Mouse (Mus musculus) T-cell, adult 2 months (primary cell): ENCODE measurements around the gene Cnnm3.
"Not testable (repeated sequence)": the region's sequence is repeated elsewhere in the genome, so short reads cannot be mapped to it uniquely, and the experiment has no call there.

ENCODE experiments used
- DNase-seq: peaks from one replicate; pipeline ENCODE4 v3.0.0; 2022; ENCODE audit warnings: low spot score

Gene Cnnm3

GRCm38 (mm10) chr1:36536397-36536728, 24.7 kb downstream of the Cnnm3 start:
- DNase-seq, result no peak

GRCm38 (mm10) chr1:36536783-36537182, 25.1 kb downstream of the Cnnm3 start, which contains the start of gene Ankrd23:
Gene Ankrd23 (minus strand): TSS chr1:36536883.
- DNase-seq, result not testable (repeated sequence)

- no peak for DNase-seq
Observed at GRCm38 (mm10) chr1:36538727-36539126, 27.1 kb downstream of the Cnnm3 start.

- DNase-seq, result no peak
Observed at GRCm38 (mm10) chr1:36539186-36539585, 27.5 kb downstream of the Cnnm3 start, which contains the start of gene Gm42417. Gene Gm42417 (minus strand): TSS chr1:36539429.

GRCm38 (mm10) chr1:36540132-36540531, 28.5 kb downstream of the Cnnm3 start:
- no peak for DNase-seq

- DNase-seq, result no peak
Observed at GRCm38 (mm10) chr1:36540807-36541206, 29.1 kb downstream of the Cnnm3 start.

- no peak for DNase-seq
Observed at GRCm38 (mm10) chr1:36541844-36542243, 30.2 kb downstream of the Cnnm3 start.

GRCm38 (mm10) chr1:36542925-36543324, 31.3 kb downstream of the Cnnm3 start:
- DNase-seq, result no peak

- no peak for DNase-seq
Observed at GRCm38 (mm10) chr1:36545382-36545781, 33.7 kb downstream of the Cnnm3 start.

- peak; percentile 39 for DNase-seq
Observed at GRCm38 (mm10) chr1:36545845-36546600, 34.4 kb downstream of the Cnnm3 start.

- DNase-seq, result peak; percentile 93
Observed at GRCm38 (mm10) chr1:36546888-36547471, 35.3 kb downstream of the Cnnm3 start, which contains the start of gene Ankrd39. Gene Ankrd39 (minus strand): TSS chr1:36547445.

- DNase-seq, result no peak
Observed at GRCm38 (mm10) chr1:36547981-36548598, 36.4 kb downstream of the Cnnm3 start.

GRCm38 (mm10) chr1:36548771-36549170, 37.1 kb downstream of the Cnnm3 start:
- DNase-seq, result no peak

- no peak for DNase-seq
Observed at GRCm38 (mm10) chr1:36549491-36549890, 37.8 kb downstream of the Cnnm3 start.

- DNase-seq, result no peak
Observed at GRCm38 (mm10) chr1:36550075-36550863, 38.6 kb downstream of the Cnnm3 start.

GRCm38 (mm10) chr1:36551904-36552303, 40.2 kb downstream of the Cnnm3 start:
- no peak for DNase-seq

GRCm38 (mm10) chr1:36552506-36552905, 40.8 kb downstream of the Cnnm3 start:
- no peak for DNase-seq

GRCm38 (mm10) chr1:36554633-36555399, 43.1 kb downstream of the Cnnm3 start:
- DNase-seq, result no peak

GRCm38 (mm10) chr1:36555798-36556395, 44.2 kb downstream of the Cnnm3 start:
- DNase-seq, result no peak

GRCm38 (mm10) chr1:36556553-36557456, 45.1 kb downstream of the Cnnm3 start:
- DNase-seq, result peak; percentile 78
